Mouse (Mus musculus) adipocyte (in vitro differentiated cells): Measurements from ENCODE around the gene 1700001O22Rik.

Experiments used
- DNase-seq: peaks from one replicate; pipeline ENCODE4 v3.0.0-alpha.2; 2016; ENCODE audit warnings: low spot score

1700001O22Rik gene

DNA sequence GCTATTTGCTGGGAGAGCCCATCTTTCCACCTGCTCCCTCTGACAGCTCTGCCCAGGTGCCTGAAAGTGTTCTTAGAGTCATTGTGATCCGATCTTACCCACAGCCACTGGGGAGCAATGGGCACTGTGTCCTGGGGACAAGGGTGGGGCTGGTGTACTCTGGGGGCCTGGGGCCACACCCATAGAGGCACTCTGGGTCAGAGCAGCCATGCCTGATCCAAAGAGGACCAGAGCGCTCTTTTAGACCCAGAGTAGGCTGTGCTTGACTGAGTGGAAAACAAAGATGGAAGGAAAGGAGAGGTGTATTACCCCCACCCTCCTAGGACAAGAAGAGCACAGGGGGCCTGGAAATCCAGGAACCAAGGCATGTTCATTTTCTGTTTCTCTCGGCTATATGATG is at the start of gene 1700001O22Rik:
Gene 1700001O22Rik, minus strand, starts transcription at position 58 of the 400 bp plus-strand sequence.
- DNase-seq, result no peak

DNA sequence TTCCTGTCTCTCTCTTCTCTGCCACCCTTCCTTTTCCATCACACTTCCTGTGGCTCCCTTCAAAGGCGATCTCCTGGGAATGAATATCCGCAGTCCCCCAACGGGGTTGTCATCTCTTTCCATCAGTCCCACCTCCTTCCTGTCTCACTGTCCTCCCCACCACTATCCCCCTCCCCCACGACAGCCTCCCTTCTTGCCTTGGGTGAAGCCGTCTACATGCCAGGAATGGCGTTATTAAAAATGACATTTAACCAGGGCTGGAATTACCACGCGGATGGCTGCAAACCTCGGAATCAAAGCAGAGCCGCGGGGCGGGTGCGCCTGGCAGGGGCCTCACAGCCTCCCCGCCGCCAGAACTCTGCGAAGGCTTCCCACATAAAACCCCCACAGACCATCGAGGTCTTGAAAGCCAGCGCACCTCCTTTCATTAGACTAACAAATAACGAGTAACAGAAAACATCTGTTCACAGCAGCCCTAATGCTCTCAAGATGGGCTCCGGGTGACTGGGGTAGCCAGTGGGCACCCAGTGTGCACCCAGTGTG is 49.4 kb upstream of the 1700001O22Rik start:
- no peak for DNase-seq

DNA sequence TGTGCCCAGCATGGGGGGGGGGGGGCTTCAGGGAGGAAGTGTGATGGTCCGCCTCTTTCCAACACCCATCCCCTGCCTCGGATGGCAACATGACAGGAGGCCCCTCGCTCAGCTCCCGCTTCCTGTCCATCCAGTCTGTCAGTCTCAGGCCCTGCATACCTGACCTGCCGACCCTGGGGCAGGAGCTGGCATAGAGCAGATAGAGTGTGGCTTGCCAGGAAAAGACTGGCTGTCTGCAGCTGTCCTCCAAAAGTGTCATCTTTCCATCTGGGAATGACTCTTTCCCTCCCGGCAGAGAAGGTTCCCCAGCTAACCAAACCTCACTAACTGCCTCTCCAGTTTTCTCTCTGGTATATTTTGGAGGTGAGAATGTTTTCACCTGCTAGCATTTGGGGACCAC is 47.1 kb upstream of the 1700001O22Rik start:
- no peak for DNase-seq

DNA sequence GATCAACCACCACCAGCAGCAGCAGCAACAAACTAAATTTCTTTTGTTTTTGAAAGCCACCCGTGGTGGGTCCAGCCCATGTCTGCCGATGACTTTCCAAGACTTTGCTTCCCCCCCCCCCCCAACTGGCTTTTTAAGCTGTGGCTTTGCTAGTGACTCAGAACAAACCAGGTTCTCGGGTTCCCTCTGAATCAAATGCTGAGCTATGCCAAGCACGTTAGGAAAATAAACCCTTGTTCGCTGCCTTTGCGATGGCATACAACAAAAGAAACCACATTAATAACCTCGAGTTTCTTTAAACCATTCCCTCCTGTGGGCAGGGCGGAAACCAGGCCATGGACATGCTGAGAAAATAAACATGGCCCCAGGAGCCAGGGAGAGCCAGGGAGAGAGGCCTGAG is 44.7 kb upstream of the 1700001O22Rik start:
- DNase-seq, result no peak

DNA sequence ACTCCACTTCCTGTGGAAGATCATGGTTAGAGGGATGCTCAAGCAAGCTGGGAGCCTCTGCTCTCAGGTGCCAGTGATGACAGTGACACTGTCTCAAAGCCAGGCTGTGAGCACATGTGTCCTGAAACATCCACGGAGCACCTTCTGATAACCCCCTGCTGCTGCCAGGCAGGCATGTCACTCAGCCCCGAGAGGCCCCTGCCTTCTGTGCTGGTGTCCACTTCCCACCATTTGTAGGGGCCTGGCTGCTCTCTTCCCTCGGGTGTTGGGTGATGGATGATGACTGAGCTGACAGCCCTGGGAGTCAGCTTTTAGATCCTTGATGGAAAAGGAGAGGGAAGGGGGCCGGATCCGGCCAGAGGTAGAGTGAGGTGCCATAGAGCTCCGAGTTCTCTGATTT is 43.3 kb upstream of the 1700001O22Rik start:
- no peak for DNase-seq

DNA sequence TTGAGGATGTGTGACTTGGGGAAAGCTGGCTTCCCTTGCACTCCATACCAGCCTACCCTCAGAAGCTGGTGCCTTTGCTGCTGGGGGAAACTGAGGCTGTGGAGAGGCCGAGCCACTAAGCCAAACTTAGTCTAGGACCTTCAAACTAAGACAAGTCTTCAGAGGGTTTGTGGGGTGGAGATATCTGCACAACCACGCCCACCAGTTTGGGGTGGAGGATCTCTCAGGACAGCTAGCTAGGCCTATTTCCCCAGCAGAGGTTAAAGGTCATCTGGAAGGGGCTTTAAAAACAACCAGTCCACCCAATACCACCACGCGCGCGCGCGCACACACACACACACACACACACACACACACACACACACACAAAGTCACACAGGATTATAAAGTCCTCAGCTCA is 42.8 kb upstream of the 1700001O22Rik start:
- no peak for DNase-seq

DNA sequence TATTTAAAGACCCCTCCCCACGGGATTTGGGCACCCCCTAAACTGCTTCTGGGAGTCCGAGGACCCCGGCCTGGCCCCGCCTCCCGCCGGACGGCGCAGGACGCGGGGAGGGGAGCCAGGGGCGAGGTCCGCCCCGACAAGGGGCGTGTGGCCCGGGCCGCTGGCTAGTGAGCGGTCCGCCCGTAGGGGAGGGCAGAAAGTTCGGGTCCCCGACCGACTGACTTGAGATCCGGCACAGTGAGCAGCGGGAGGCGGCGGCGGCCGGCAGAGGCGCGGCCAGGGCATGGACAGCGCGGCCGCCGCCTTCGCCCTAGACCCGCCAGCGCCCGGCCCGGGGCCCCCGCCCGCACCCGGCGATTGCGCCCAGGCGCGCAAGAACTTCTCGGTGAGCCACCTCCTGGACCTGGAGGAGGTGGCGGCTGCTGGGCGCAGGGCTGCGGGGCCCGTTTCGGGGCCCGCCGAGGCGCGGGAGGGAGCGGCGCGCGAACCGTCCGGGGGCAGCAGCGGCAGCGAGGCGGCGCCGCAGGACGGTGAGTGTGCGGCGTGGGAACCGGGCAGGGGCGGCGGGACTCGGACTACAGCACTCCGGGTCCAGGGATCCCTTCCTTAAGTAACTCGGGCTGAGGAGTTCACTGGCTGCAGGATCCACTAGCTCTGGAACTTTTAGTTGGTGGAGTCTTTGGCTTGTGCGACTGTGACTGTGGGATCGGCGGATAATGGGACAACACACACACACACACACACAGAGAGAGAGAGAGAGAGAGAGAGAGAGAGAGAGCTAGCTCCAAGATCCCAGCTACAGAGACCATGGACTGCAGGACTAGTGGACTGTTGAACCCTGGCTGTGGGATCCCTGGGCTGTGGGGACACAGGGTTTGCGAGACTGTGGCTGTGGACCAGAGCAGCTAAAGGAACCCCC is 42.0 kb upstream of the 1700001O22Rik start:
- peak; percentile 34 for DNase-seq

DNA sequence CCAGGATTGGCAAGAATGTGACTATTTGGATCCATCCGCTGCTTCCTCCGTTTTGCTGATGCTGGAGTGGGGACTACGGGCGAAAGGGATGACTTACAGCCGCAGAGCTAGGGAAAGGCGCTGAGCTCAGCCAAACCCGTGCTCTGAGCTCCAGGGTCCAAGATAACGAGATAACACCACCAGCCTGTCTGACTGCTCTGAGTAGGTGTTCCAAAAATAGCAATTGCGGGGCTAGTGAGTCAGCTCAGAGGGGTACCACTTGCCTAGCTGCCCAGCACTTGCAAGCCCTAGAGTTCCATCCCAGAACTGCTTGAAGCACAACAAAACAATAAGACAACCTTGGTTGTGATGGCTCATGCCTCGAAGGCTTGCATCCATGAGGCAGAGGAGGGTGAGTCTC is 39.2 kb upstream of the 1700001O22Rik start:
- no peak for DNase-seq

DNA sequence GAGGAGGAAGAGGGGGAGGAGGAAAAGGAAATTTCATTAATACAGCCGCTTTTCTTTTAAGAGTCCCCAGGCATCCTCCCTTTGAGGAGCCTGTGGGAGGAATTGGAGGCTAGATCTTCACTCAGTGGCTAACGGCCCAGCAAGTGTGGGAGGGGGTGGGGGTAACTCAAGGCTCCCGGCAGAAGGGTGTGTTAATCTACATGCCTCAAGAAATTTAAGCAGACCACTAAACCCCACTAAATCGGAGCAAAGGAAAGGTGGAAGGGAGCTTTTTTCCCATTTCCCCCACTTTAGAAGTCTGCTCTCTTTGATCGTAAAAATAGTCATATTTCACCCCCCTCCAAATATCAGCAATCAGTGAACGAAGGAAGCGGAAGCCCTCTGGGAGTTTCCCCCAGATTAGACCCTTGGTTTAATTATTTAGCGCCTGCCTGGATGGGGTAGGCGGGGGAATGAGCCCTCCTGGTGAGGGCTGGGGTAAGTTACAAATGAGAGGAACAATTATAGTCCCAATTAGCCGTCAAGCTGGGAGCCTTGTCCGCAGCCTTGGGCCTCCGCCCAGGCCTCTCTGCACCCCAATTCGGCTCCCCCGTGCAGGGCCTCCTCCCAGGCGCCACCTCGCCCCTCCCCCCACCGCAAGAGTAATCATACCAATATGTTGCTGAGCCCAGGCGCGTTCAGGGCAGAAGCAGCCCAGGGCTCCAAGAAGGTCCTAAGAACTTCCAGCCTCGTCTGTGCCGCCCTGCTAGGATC is 33.0 kb upstream of the 1700001O22Rik start:
- DNase-seq, result no peak

DNA sequence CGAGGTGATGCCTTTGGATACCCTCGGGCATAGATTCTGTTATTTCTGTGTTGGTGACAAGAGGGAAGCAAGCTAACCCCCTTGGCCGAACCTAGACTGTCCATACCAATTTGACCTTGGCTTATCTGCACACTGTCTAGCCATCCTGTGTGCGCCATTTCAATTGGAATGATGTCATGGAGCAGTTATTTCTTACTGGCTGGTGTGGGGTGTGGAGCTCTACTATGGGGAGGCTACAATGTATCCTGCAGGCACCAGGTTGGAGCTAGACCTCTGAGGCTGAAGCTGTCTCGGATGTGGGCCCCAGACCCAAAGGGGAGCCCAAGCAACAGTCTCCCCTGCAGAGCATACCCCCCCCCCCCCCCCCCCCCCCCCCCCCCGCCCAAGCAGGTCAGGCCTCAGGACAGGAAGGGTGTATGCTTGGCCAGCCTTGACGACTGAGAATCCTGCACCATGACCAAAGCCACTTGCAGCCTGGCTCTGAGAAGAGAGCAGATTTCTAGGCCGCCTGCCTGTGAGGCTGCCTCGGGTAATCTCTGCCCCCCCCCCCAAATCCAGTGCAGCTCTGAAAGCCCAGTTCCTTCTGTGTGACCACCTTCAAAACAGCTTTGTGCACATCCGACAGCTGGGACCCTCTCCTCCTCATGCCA is 31.0 kb upstream of the 1700001O22Rik start, which contains the start of gene Prrx2:
Gene Prrx2, plus strand, starts transcription at position 600 of the 650 bp plus-strand sequence.
- no peak for DNase-seq

DNA sequence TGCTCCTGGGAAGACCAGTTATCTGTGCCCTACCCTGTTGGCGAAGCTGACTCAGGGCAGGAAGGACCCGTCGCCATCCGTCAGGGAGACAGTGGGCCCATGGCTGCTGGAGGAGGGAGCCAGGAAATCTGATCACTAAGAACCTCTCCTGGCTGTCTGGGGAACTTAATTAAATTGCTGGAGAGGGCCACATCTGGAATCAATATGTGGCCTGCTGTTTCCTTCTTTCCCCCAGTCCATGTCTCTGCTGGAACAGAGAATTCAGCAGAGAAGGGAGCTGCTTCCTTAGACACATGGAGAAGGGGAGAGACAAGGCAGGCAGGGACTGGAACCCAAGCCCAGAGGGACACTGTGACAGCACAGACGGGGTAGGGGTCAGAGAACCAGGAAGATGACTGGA is 30.2 kb upstream of the 1700001O22Rik start:
- peak; percentile 44 for DNase-seq

DNA sequence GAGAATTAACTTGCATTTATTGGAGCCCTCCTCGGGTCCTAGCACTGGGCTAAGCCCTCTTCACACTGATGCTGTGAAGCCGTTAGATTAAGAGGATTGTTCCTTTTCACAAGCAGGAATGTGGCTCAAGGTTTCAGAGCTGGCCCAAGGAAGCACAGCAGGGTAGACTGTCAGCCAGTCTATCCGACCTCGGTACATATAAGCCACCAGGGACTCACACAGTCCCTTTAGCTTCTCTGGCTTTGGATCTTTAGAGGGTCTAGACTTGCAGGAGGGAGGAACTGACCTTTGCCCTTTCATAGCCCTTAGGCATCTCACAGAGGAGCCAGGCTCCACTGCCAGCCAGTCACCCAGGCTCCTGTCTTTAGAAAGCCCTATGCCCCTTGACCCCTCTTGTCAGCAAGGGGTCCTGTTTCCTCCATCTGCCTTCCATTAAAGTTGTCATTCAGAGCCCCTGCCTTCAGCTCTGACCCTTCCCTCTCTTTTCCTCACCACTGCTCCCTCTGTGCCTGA is 26.9 kb upstream of the 1700001O22Rik start, which contains the start of gene Asb6:
Gene Asb6, minus strand, starts transcription at position 51 of the 513 bp plus-strand sequence.
- DNase-seq, result no peak

DNA sequence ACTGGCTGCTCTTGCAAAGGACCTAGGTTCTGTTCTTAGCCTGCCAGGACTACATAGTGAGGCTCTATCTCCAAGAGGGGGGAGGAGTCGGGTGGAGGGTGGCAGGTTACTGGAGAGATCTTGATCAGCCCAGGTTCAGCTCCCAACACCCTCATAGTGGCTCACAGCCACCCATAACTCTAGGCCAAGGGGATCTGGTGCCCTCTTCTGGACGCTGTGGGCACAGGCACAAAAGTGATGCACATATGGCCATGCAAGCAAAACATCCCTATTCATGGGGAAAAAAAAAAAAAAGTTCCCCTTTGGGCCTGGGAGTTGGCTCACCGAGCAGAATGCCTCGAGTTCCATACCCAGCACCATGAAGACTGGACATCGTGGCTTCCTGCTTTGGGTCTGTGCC is 25.9 kb upstream of the 1700001O22Rik start:
- DNase-seq, result peak; percentile 41

DNA sequence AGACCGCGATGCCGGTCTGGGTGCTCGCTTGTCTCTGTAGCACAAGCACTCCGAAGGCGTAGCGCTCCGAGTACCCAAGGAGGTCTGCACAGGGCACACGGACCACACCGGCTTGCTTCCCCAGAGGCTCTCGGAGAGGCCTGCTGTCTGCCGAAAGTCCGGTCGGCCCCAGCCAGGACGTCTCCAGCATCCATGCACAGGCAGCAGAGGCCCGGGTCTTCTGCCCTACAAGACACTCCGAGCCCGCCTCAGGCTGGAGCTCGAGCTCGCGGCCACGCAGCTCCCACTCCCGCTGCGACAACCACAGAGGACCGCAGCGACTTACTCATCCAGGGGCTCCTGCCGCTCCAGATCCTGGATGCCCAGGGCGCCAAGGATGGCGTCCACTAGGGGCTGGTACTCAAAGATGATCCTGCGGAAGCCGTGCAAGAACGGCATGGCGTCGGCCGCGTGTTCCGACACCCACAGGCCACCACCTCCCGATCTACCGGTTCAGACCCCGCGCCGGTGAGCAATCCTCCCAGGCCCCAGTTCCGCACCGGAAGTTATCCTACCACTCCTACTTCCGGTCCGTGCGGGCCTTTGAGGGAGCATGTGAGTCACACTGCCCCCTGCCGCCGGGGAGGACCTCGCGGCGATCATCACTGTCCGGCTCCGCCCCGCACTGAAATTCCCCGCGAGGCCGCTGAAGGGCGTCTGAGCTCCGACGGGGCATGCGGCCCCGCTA is 24.5 kb upstream of the 1700001O22Rik start:
- DNase-seq, result peak; percentile 91

DNA sequence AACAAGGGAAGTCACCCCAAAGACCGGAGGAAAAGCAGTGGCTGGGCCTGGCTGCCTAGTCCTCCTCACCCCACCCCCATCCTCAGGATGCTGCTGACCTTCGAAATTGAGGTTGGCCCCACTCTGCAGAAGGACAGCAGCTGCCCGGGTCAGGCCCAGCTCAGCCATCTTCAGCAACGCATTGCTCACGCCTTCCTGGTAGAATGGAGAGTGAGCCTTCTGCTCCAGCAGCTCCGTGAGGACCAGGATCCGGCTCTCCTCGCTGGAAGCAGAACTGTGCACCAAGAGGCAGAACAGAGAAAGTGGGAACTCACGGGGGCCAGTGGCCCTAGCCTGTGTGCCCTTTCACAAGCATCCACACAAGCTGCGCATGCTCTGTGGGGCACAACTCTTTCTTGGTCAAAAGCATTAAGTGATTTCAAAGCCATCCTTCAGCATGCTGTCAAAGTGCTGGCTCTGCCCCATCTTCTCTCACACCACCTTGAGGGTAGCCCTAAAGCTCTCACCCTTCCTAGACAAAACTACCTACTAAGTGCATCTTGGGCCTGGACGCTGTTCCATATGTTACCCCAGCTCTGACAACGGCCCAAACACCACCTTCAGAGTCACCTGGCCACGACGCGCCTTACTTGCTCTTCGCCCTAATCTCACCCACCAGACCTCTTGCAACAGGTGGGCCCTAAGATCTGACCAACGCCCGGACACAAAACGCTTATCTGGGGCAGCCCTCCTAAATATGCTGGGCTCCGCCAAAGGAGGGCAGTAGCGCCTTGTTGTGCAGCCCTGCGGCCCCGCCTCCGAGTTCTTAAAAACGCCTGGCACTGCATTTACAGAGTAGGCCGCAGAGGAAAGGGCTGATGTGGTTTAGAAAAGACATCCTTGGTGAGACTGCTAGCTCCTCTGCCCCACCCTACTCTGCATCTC is 23.6 kb upstream of the 1700001O22Rik start:
- peak; percentile 78 for DNase-seq

DNA sequence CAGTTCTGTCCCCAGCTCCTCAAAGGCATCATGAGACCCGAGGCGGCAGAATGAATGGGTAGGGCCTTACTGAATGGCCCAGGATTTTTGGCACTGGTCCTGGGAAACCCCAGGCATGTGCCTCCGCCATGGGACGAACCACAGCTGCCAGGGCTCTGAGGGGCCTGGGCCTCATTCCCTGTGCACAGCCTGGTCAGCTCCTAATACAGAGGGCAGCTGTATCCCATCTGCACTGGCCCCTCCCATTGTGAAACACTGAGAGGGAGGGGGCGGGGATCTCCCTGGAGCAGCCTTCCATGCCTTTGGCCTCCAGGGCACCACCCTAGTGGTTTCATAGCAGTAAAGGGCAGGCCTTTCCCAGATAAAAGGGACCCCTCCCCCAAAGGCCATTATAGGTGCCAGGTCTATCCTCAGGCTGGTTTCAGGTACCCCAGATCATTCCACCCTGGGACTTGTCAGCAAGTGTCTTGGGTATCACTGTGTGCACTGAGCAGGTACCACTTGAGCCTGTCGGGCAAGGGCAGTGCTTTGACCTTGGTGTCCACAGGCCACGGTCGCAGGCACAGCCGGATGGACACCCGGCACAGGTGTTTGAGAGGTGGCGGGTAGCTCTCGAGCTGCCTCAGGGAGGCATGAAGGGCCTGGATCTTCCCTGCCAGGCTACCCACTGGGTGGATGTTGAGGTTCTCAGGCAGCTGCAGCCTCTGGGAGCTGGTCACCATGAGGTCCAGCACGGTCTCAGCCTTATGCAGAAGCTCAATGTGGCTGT is 20.1 kb upstream of the 1700001O22Rik start:
- peak; percentile 66 for DNase-seq

DNA sequence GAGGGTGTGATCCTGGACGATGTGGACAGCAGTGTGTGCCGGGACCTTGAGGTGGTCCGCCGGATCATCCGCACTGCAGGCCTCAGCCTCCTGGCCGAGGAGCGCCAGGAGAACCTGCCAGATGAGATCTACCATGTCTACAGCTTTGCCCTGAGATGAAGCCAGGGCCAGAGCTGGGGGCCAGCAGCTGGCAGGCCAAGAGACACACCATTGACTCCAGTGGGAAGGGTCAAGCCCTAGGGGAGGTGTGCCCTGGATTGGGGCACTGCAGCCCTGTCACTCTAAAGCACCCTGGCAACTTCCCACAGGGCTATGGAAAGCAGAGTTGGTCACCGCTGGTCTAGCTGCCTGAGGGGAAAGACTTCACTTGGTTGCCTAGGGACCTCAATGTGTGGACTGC is 19.0 kb upstream of the 1700001O22Rik start:
- no peak for DNase-seq

DNA sequence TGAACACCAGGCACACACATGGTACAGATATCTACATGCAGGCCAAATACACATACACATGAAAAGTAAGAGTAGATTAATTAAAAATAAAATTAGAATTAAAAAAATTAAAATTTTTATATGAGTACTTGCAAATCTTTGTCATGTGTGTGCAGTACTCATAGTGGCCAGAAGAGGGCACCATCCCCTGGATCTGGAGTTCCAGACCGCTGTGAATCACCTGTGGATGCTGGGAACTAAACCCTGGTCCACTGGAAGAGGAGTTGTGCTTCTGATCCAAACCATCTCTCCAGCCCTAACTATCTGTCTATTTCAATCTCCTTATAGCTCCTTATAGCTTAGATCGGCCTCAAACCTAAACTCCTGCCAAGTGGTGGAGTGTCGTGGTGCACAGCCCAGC is 17.6 kb upstream of the 1700001O22Rik start:
- no peak for DNase-seq

DNA sequence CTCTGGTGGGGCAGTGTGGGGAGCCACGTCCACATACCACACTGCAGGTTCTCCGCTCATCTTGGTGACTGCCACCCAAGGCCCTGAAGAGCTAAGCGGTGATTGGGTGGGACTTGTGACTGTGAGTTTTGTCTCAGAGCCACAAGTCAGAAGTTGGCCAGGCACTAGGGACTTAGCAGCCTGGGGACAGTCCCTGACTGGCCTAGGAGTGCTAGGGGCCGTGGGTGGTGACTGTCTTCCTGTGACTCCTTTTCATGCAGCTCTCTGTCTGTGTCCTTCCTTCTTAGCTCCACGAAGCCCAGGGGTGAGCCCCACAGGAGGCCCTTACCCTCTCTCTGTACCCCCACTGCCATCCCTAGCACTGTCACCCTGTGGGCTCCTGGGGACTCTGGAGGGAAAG is 16.4 kb upstream of the 1700001O22Rik start:
- no peak for DNase-seq
